Mouse (Mus musculus) ZHBTc4 (cell line): ENCODE results near the gene Stxbp4.

Source experiments
- DNase-seq: peaks from one replicate; pipeline ENCODE4 v3.0.0-alpha.2; 2011; ENCODE audit warnings: low read depth, low spot score

The Stxbp4 gene

DNA sequence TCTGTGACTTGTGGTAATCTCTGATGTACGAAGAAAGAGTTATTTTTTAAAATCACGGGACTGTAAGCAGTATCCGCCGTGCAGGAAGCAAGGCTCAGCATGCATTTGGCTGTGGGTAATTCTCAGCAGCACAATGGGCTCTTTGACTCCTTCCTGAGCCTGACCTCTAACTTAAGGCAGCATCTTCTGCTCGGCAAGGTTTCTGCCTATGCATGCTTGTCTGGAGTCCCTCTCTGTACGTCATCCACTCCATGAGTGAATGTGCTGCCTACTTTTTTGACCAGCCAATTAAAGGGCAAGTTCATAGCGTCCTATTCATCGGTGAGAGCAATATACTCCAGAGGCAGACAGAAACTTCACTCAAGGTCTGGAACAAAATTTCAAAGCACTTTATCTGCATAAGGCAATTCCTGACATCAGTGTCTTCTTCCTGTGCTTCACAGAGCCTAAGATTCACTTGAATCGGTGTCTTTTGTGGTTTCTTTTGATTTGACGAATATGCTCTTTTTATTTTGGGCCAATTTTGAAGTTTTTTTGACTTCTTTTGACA, 173.8 kb downstream of the Stxbp4 start:
- DNase-seq: no peak

DNA sequence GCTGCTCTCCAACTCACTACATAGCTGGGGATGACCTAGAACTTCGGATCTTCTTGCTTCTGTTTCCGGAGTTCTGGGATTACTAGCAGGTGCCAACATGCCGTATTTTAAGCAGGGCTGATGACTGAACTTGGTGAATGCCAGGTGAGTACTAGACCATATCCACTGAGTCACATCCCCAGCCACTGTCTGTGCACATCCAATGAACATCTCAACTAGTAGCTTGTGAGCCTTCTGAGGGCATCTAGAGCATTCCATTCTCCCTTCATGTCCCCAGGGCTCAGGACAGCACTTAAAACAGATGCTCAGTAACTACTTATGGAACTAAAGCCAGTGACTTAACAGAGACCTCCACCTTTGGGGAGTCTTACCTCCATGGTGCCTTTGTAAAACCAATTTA, 177.4 kb downstream of the Stxbp4 start:
- no peak for DNase-seq

DNA sequence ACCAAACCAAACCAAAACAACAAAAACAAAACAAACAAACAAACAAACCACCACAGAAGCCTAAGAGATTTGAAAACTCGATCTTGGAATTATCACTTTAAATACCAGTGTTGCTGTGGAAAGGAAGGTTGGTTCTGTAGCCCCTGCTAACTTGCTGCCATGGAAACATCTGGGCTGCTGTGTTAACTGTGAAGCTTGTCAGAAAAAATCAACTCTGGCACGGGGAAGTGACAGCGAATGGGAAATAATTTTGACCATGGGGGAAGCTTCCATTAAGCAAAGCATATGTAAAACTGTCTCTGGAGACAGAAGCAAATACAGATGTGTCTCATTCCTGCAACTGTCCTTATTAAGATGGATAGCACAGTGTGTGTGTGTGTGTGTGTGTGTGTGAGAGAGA, 185.8 kb downstream of the Stxbp4 start:
- DNase-seq: no peak

DNA sequence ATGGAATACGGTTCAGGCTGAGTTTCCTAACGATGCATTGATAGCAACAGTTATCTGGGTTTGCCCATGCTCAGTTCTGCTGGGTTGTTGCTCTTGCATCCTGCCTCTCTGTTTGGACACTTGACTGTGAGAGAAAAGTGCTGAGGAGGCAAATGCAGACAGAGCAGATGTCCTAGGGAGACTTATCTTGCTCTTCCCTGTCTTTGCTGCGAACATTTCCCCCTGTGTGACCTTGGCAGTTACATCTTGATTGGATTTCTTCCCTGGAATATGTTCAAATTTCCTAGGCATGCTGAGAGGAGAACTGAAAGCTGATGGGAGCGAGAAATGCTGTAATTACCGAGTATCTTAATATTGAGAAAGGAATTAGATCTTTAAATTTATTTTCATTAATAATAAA, 186.4 kb downstream of the Stxbp4 start:
- DNase-seq: no peak

DNA sequence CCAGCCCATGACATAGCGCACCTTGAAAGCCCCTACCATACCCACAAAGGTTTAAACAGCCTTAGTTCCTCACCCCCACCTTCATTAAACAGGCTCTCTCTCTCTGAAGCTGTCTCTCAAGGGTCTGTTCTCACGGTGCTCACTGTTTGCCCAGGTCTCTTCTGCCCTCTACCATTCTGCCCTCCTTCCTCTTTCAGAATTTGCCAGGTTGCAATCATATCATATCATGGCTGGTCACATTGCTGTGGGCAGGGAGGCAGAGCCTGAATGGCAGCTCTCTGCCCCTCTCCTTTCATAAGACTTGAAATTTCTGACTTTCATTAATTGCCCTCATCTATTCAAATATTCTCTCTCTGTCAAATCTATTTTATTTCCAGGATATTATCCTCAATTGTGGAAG, 195.4 kb downstream of the Stxbp4 start:
- DNase-seq: no peak

DNA sequence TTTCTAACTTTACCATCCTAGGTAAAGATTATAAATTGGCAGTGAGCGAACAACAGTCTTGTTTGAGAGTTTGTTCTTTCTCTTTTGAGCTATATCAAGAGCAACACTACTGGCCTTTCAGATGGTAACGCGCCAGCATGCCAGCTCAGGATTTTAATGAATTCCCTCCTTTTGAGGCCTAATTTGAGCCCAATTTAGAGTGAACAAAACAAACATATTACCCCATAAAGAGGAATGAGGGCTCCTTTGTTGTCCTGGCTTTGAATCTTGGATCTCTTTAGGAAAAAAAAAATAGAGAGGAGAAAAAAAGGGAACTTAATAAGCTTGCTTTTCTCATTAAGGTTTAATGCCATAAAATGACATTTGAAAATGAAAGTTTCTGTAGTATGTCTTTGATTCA, 197.0 kb downstream of the Stxbp4 start:
- DNase-seq: no peak

DNA sequence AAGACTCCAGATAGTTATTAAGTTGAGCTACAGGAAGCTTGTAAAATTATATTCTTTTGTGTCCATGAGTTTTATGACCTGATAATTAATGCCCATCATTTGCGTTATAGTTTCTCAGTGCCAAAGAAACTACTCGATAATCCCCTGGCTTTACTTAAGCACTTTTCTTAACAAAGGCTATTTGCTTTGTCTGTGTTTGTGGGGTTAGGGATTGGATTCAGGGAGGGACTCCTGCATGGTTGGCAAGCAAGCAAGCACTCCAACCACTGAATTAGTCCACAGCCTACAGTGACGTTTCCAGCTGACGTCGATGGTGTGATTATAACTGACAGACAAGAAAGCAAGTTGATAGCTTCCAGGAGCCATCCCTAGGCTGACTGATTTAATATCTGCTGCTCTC, 199.1 kb downstream of the Stxbp4 start:
- DNase-seq: no peak
